Mouse (Mus musculus) liver, adult 2 months (tissue): ENCODE measurements at regions not wholly inside any gene's neighbourhood (a gene's known extent, or its start where the extent isn't known, plus 50 kb on each side); places are given as distances from the start of the nearest gene placed in this dataset.
A peak's percentile ranks its signal among the peaks of the same experiment; 100 is the strongest.

Source experiments
- DNase-seq: peaks from one replicate; pipeline ENCODE4 v3.0.0-alpha.2; 2011; ENCODE audit warnings: low read depth, low spot score; ENCODE audit errors: extremely low read depth
- H3K27ac ChIP-seq: fragments of 200-500 bp; replicated peaks from 2 replicates; pipeline ENCODE4 v1.5.1; 2012; ENCODE audit warnings: low read depth, mild to moderate bottlenecking, control low read depth, inconsistent platforms, low read length; ENCODE audit not compliant: insufficient read depth
- H3K27me3 ChIP-seq: fragments of 200-500 bp; 2 replicates; pipeline ENCODE4 v1.6.1; 2012; ENCODE audit warnings: mild to moderate bottlenecking, moderate library complexity, low read length, inconsistent platforms; ENCODE audit not compliant: control insufficient read depth, insufficient read depth
- H3K36me3 ChIP-seq: fragments of 200-500 bp; 2 replicates; pipeline ENCODE4 v1.6.1; 2012; ENCODE audit warnings: low read length, inconsistent platforms; ENCODE audit not compliant: control insufficient read depth, insufficient read depth
- H3K4me1 ChIP-seq: fragments of 200-500 bp; 2 replicates; pipeline ENCODE4 v1.6.1; 2011; ENCODE audit warnings: low read length; ENCODE audit not compliant: control insufficient read depth, insufficient read depth
- H3K4me3 ChIP-seq: fragments of 200-500 bp; 2 replicates; pipeline ENCODE4 v1.5.1; 2011; ENCODE audit warnings: low read depth, mild to moderate bottlenecking, control low read depth, low read length, moderate library complexity; ENCODE audit not compliant: insufficient read depth
- H3K79me2 ChIP-seq: fragments of 200-500 bp; 2 replicates; pipeline ENCODE4 v1.6.1; 2012; ENCODE audit warnings: inconsistent platforms, mild to moderate bottlenecking, low read length, moderate library complexity; ENCODE audit not compliant: control insufficient read depth, insufficient read depth
- H3K9ac ChIP-seq: fragments of 200-500 bp; 2 replicates; pipeline ENCODE4 v1.6.1; 2012; ENCODE audit warnings: low read depth, mild to moderate bottlenecking, control low read depth, inconsistent platforms, low read length
- CTCF ChIP-seq: fragments of 200-500 bp; IDR thresholded peaks from 2 replicates; pipeline ENCODE4 v1.5.1; 2011; ENCODE audit warnings: low read depth, low read length, control low read depth
- POLR2A ChIP-seq: fragments of 200-500 bp; IDR thresholded peaks from 2 replicates; pipeline ENCODE4 v1.6.1; 2011; ENCODE audit warnings: low read length, control low read depth; ENCODE audit not compliant: insufficient read depth; ENCODE audit errors: extremely low read depth
- WGBS: fragments of 180-500 bp; shearing (Covaris S2); methylation state at CpG from one replicate; pipeline ENCODE4 v1.1.7; 2018; 5-methylcytosine and 5-hydroxymethylcytosine counted together

DNA sequence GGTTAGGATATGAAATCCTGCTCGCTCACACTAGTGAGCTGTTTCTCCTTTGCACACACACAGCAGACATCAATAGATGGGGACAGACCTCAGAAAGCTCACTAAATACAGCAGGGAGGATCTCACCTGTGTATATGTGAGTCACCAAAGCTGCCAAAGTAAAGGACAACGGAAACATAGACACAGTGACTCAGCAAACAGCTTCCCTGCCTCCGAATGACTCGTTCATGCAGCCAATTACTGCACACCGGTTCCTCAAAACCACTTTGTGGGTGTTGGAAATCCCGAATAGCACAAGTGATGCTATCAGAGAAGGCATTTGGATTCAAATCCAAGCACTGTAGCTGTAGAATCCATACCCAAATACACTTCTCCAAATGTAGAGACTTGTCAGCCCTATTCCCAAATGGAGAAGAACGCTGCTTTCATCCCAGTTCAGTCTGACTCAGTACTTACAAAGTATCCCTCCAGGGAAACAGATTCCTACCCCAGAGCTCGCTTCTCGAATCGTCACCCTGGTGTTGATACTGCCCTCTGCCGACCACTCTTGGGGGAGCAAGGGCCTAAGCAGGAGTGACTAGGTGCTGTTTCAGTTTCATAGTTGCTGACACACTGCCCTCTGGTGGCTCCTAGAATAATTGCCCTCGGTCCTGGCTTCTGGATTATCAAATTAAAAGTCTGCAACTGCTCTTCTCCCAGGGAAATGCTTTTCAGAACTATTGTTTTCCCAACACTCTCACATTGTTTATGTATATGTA is 61.4 kb upstream of the Sestd1 start:
- TF ChIP-seq POLR2A (no peak), CTCF (peak; percentile 99)
- H3K27ac ChIP-seq = no peak overlapping the region
- no peaks in the 10 kb centered on the region for H3K4me1 ChIP-seq
- no peaks in the 10 kb centered on the region for H3K36me3 ChIP-seq
- H3K79me2 ChIP-seq = no peaks in the 10 kb centered on the region
- peak; percentile 74 for DNase-seq
- WGBS = 29% methylated on average over 12 of the region's 12 CpGs
- 0 out of 2 replicates have a peak, but pooled peaks cover 2% of the 10 kb centered on the region for H3K27me3 ChIP-seq
- H3K4me3 ChIP-seq = no peak overlapping the region
- H3K9ac ChIP-seq = no peak overlapping the region

- Histone ChIP-seq H3K27ac (no peak overlapping the region), H3K4me3 (no peak overlapping the region), H3K36me3 (no peaks in the 10 kb centered on the region), H3K4me1 (no peaks in the 10 kb centered on the region), H3K79me2 (no peaks in the 10 kb centered on the region), H3K9ac (no peak overlapping the region), H3K27me3 (no peaks in the 10 kb centered on the region)
- WGBS = 89% methylated on average over 6 of the region's 6 CpGs
- TF ChIP-seq CTCF (no peak), POLR2A (no peak)
- DNase-seq = no peak
Observed at GRCm38 (mm10) chr2:77340076-77340475, 59.7 kb upstream of the Sestd1 start.

GRCm38 (mm10) chr2:77337786-77338406 is 57.5 kb upstream of the Sestd1 start:
- no peaks in the 10 kb centered on the region for H3K79me2 ChIP-seq
- no peak overlapping the region for H3K9ac ChIP-seq
- no peak for DNase-seq
- no peak for TF ChIP-seq POLR2A
- no peak for TF ChIP-seq CTCF
- no peak overlapping the region for H3K27ac ChIP-seq
- no peak overlapping the region for H3K4me3 ChIP-seq
- H3K36me3 ChIP-seq = no peaks in the 10 kb centered on the region
- 78% methylated on average over 3 of the region's 3 CpGs for WGBS
- no peaks in the 10 kb centered on the region for H3K27me3 ChIP-seq
- no peaks in the 10 kb centered on the region for H3K4me1 ChIP-seq

DNA sequence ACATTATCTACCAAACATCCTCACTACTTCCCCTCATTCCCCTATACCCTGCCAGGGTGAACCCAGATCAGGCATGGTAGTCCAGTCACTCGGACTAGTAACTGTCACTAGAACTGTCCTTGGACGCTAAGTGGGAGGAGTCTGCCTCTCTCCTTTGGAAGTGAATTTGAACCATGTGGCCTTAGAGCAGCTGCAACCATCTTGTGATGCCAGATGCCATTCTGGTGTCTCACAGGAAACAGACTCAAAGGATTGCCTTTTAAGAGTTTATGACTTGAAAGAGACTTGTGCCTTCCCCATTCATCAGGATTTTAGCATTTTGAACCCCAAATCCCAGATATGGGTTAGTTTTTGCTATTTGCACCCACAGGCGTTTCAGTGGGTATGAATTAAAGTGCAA is 56.9 kb upstream of the Sestd1 start:
- no peaks in the 10 kb centered on the region for H3K27me3 ChIP-seq
- WGBS = 77% methylated on average over 3 of the region's 3 CpGs
- H3K4me1 ChIP-seq = no peaks in the 10 kb centered on the region
- H3K79me2 ChIP-seq = no peaks in the 10 kb centered on the region
- H3K36me3 ChIP-seq = no peaks in the 10 kb centered on the region
- H3K27ac ChIP-seq = no peak overlapping the region
- no peak overlapping the region for H3K9ac ChIP-seq
- no peak for DNase-seq
- no peak overlapping the region for H3K4me3 ChIP-seq
- no peak for TF ChIP-seq CTCF
- TF ChIP-seq POLR2A = no peak

DNA sequence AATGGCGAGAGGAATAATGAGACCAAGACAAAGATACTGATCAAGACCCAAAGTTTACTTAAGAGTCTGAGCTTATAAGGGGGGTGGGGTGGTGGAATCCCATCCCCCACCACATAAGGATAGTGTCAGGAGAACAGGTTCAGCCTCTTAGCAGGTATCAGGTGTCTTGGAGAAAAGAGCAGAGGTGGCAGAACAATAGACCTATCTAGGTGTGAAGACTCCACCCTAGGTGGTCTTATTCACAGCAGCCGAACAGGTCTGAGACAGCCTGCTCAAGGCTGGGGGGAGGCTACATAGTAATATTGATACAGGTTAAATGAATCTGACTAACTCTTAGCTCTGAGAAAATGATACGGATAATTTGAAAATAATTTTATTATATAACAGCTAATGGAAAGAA is 56.4 kb upstream of the Sestd1 start:
- H3K4me1 ChIP-seq = no peaks in the 10 kb centered on the region
- no peak overlapping the region for H3K9ac ChIP-seq
- 79% methylated on average over 3 of the region's 3 CpGs for WGBS
- no peaks in the 10 kb centered on the region for H3K79me2 ChIP-seq
- no peak for TF ChIP-seq CTCF
- TF ChIP-seq POLR2A = no peak
- H3K4me3 ChIP-seq = no peak overlapping the region
- H3K27ac ChIP-seq = no peak overlapping the region
- H3K27me3 ChIP-seq = no peaks in the 10 kb centered on the region
- no peaks in the 10 kb centered on the region for H3K36me3 ChIP-seq
- no peak for DNase-seq

- no peak overlapping the region for H3K9ac ChIP-seq
Observed at GRCm38 (mm10) chr2:77334706-77335105, 54.3 kb upstream of the Sestd1 start.

More at GRCm38 (mm10) chr2:77334706-77335105, 54.3 kb upstream of the Sestd1 start:
- Histone ChIP-seq H3K27me3 (no peaks in the 10 kb centered on the region), H3K36me3 (no peaks in the 10 kb centered on the region), H3K79me2 (no peaks in the 10 kb centered on the region), H3K27ac (no peak overlapping the region), H3K4me3 (no peak overlapping the region), H3K4me1 (no peaks in the 10 kb centered on the region)
- no peak for TF ChIP-seq CTCF
- TF ChIP-seq POLR2A = no peak
- DNase-seq = no peak
- WGBS = 87% methylated on average over 9 of the region's 9 CpGs
